Comparison of ENCODE assay signal across 31 mouse cellular contexts in the genomic region with DNA sequence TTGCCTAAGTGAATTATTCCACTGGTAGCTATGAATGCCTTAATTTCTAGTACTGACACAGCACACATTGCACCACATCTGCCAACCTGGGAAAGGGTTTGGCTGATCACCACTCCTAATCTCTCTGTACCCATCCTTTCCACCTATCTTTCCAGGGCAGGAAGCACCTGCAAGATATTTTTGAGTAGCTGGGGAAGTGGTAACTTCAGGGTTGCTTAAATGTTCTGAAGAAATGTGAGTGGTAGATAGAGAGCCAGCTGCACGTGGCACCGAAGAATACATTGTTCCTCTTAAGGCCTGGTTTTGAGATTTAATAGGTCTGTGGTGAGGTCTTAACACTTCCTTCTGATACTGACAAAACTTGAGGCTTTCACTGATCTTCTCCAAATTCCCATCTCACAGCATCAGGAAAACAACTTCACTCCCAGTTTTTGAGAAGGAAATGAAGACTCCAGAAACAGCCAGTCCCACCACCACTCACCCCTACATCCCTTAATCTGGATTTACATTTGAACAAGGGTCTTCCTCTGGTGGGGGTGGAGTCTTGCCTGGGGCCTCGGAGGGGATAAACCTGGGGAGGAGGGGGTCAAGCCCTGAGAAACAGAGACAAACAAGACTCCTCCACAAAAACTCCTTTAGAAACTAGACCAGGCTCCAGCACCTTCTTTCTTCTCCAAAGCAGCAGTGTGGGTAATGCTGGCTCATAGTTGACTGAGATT. TPM values are rescaled to one million over a fixed set of nuclear protein-coding genes. Genes with fewer than 3 reads are reported as not detected.
DNase-seq lines count a peak whose midpoint lies in the region; ATAC-seq and TF ChIP-seq lines count a peak whose summit lies in the region.
"Had no signal": no experiment of that assay in that cellular context is flagged by ENCODE, and none has a peak within 500 bp of the region (broad histone marks: within the 10 kb centered on the region; RNA-seq: fewer than 3 reads in every experiment).

No protein-coding gene starts in this region.

- TF ChIP-seq POLR2A in thymus, adult 2 months (IDR thresholded peaks at IDR 0.05; ENCODE audit: control insufficient read depth, extremely low read depth, insufficient read depth, low read length, poor library complexity), result no peak

- no peak for TF ChIP-seq CTCF in thymus, adult 2 months (IDR thresholded peaks at IDR 0.05; ENCODE audit: borderline replicate concordance, control insufficient read depth, extremely low read depth, insufficient read depth, low read length, poor library complexity)
- TF ChIP-seq CTCF in E14TG2a.4 (conservative IDR thresholded peaks at IDR 0.05; ENCODE audit: low read length), result no peak

- no peaks in the 10 kb centered on the region for H3K36me3 ChIP-seq in thymus, adult 2 months (ENCODE audit: control insufficient read depth, insufficient read depth, low read length)
- H3K36me3 ChIP-seq in E14TG2a.4 (ENCODE audit: insufficient read depth, low read length), result peaks cover 14% of the 10 kb centered on the region
- H3K36me3 ChIP-seq: embryonic facial prominence, embryonic 13.5 days; heart, embryonic 13.5 days; intestine, embryonic 15.5 days; midbrain, embryonic 15.5 days; stomach, embryonic 15.5 days had no signal

- no peaks in the 10 kb centered on the region for H3K27me3 ChIP-seq in thymus, adult 2 months (ENCODE audit: control insufficient read depth, insufficient read depth, low read length)
- H3K27me3 ChIP-seq in E14TG2a.4 (ENCODE audit: insufficient read depth, low read length), result no peaks in the 10 kb centered on the region
- H3K27me3 ChIP-seq: embryonic facial prominence, embryonic 13.5 days; intestine, embryonic 15.5 days; midbrain, embryonic 15.5 days; stomach, embryonic 15.5 days had no signal

- H3K9me3 ChIP-seq in E14TG2a.4 (ENCODE audit: low read length), result no peaks in the 10 kb centered on the region
- H3K9me3 ChIP-seq: embryonic facial prominence, embryonic 13.5 days; heart, embryonic 13.5 days; intestine, embryonic 15.5 days; midbrain, embryonic 15.5 days; stomach, embryonic 15.5 days had no signal

- 5% methylated on average over 3 of the region's 3 CpGs for WGBS in thymus, adult 2 months

- H3K27ac ChIP-seq in thymus, adult 2 months (ENCODE audit: control insufficient read depth, insufficient read depth, low read length), result peak overlapping the region; percentile 79; the same call in 1 of the 2 replicates
- H3K27ac ChIP-seq: embryonic facial prominence, embryonic 13.5 days; gastrocnemius, adult 2 months; heart, embryonic 13.5 days; intestine, embryonic 15.5 days; liver, embryonic 14.5 days; midbrain, embryonic 15.5 days; stomach, embryonic 15.5 days had no signal

- H3K4me3 ChIP-seq in thymus, adult 2 months (ENCODE audit: control insufficient read depth, insufficient read depth, low read length), result no peak overlapping the region
- H3K4me3 ChIP-seq in E14TG2a.4 (replicated peaks; ENCODE audit: low read length), result peak overlapping the region; percentile 62; the same call in 1 of the 2 replicates
- H3K4me3 ChIP-seq: embryonic facial prominence, embryonic 13.5 days; erythroblast, embryonic 14.5 days; gastrocnemius, adult 2 months; heart, embryonic 13.5 days; intestine, embryonic 15.5 days; midbrain, embryonic 15.5 days; stomach, embryonic 15.5 days had no signal

- ATAC-seq in megakaryocyte, adult 5-6 weeks (ENCODE audit: poor library complexity, severe bottlenecking), result peak; percentile 78
- ATAC-seq: forebrain, embryonic 16.5 days; hindbrain, embryonic 16.5 days; intestine, embryonic 15.5 days; midbrain, embryonic 15.5 days had no signal

- no peak for DNase-seq in thymus, adult 2 months
- no peak for DNase-seq in thymus, postnatal 36 days
- peak; percentile 91 for DNase-seq in MEL-GATA-1-ER (ENCODE audit: extremely low read depth, low read depth)
- no peak for DNase-seq in urinary bladder, postnatal 4 days (ENCODE audit: low spot score in 2 of 2)
- no peak for DNase-seq in kidney, postnatal 25 days
- no peak for DNase-seq in lung, postnatal 36 days
- DNase-seq: adrenal gland, adult 8-10 months; B cell, adult 2 months; cerebellum, adult 8-10 months; cerebellum, postnatal 25 days; gastrocnemius, adult 2 months; heart, postnatal 10 days; kidney, adult 8-10 months; kidney, postnatal 10 days; layer of hippocampus, adult 9-11 months; liver; lung, adult 2 months; lung, postnatal 10 days; right cerebral cortex, postnatal 25 days had no signal

- peaks cover 10% of the 10 kb centered on the region for H3K4me1 ChIP-seq in thymus, adult 2 months (replicated peaks; ENCODE audit: control insufficient read depth, insufficient read depth, low read length)
- peaks cover 71% of the 10 kb centered on the region for H3K4me1 ChIP-seq in E14TG2a.4 (replicated peaks; ENCODE audit: low read depth, low read length)
- H3K4me1 ChIP-seq: embryonic facial prominence, embryonic 13.5 days; heart, embryonic 13.5 days; intestine, embryonic 15.5 days; stomach, embryonic 15.5 days had no signal

RNA-seq across cellular contexts. Expression of a gene that starts 8.0 kb away (rescaled TPM):
- polyA plus RNA-seq in thymus, adult 2 months (2012; rRNA removed), result 6.2 and 7.3 TPM in 2 replicates
- 1.5 and 1.7 TPM in 2 replicates for total RNA-seq in megakaryocyte, adult 5-6 weeks (2015)
- total RNA-seq in megakaryocyte, adult 5-6 weeks (2017), result 5.1 and 5.8 TPM in 2 replicates
- polyA plus RNA-seq: erythroblast, embryonic 14.5 days had no signal

RNA-seq across cellular contexts. Expression of a gene that starts 29.9 kb away (rescaled TPM):
- polyA plus RNA-seq in thymus, adult 2 months (2012; rRNA removed), result 189 and 216 TPM in 2 replicates
- 250 and 261 TPM in 2 replicates for total RNA-seq in megakaryocyte, adult 5-6 weeks (2015)
- 127 and 142 TPM in 2 replicates for total RNA-seq in megakaryocyte, adult 5-6 weeks (2017)

RNA-seq across cellular contexts. Expression of a gene that starts 30.1 kb away (rescaled TPM):
- polyA plus RNA-seq in thymus, adult 2 months (2012; rRNA removed), result 327 and 378 TPM in 2 replicates
- 277 and 286 TPM in 2 replicates for total RNA-seq in megakaryocyte, adult 5-6 weeks (2015)
- 154 and 172 TPM in 2 replicates for total RNA-seq in megakaryocyte, adult 5-6 weeks (2017)

RNA-seq across cellular contexts. Expression of a gene that starts 42.5 kb away (rescaled TPM):
- polyA plus RNA-seq in thymus, adult 2 months (2012; rRNA removed), result 4.9 and 5.4 TPM in 2 replicates
- total RNA-seq in megakaryocyte, adult 5-6 weeks (2015), result not detected in 2 replicates
- total RNA-seq in megakaryocyte, adult 5-6 weeks (2017), result 0.45 TPM in 1 of 2 replicates, not detected in the other
- polyA plus RNA-seq: erythroblast, embryonic 14.5 days had no signal

RNA-seq across cellular contexts. Expression of a gene that starts 59.9 kb away (rescaled TPM):
- 0.46 and 0.86 TPM in 2 replicates for polyA plus RNA-seq in thymus, adult 2 months (2012; rRNA removed)
- total RNA-seq in megakaryocyte, adult 5-6 weeks (2015), result 0.14 TPM in 1 of 2 replicates, not detected in the other
- total RNA-seq in megakaryocyte, adult 5-6 weeks (2017), result 0.04 and 0.29 TPM in 2 replicates
- polyA plus RNA-seq: erythroblast, embryonic 14.5 days; neural tube, embryonic 11.5 days had no signal
